Mouse (Mus musculus): Measurements from ENCODE around the gene Col25a1.

DNA sequence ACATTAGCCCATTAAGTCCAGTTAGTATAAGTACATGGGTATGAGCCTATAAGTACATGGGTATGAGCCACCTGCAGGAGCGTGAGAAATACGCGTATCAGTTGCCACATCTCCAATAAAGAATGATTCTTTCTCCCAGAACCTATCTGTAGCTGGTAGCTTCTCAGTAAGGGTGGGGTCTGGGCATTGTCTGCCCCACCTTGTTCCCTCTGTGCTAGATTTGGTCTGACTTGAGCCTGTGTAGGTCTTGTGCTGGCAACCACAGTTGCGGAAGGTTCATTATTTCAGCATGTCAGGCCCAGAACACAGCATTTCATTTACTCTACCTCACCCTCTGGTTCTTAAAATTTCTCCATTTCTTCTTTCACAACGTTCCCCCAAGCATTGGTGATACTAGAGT, 250.4 kb downstream of the Col25a1 start:
- TF ChIP-seq CTCF (IDR thresholded peaks at IDR 0.05; ENCODE audit: extremely low read depth, insufficient read depth, low read length): no peak
- no peak for TF ChIP-seq POLR2A (IDR thresholded peaks at IDR 0.05; ENCODE audit: extremely low read depth, insufficient read depth, low read length)
